Mouse (Mus musculus): ENCODE data around the gene Slc34a1. TPM values are rescaled to one million over a fixed set of nuclear protein-coding genes. Genes with fewer than 3 reads are reported as not detected.

Gene Slc34a1
- total RNA-seq (2021): under 1 TPM in 1 of 2 experiments, not detected in 1; 0.36 TPM

DNA sequence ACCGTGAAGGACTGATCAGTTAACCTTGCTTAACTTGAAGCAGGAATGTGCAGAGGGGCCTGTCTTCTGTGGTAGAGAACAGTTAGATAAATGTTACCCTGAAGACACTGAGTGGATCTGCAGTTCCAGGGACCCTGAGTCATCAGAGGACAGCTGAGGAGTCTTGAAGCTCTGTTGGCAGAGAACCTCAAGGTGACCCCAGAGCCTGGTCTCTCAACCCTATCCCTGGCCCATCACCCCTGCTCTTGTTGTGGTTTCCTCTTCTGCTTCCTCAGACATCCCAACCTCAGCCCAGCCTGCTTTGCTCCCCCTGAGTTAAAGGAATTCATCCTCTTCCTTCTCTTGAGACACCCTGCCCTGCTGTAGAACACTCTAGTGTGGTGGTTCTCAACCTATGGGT, at the start of gene Slc34a1:
Gene Slc34a1 (plus strand): TSS at position 100 of the 400 bp plus-strand sequence.
- DNase-seq: no peak
- intact Hi-C loops (cut with DNase I): no loop called here

DNA sequence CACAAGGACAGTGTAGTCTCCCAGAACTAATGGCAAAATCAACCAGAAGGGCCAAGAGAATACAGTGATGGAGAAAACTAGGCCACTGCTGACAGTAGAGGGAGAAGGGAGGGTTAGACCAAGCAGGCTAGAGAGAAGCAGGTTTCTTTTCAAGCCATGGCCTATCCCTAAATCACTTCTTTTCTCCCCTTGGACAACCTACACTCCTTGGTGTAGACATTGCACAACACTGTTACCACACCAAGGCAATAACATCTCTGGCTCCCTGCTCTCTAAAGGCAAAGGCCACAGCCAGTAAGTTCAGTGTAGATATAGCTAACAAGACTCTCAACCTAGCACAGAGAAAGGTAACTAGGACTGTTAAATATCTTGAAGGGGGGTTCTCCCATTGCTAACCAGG, 36.8 kb upstream of the Slc34a1 start:
- intact Hi-C loops (cut with DNase I): no loop called here
- no peak for DNase-seq

DNA sequence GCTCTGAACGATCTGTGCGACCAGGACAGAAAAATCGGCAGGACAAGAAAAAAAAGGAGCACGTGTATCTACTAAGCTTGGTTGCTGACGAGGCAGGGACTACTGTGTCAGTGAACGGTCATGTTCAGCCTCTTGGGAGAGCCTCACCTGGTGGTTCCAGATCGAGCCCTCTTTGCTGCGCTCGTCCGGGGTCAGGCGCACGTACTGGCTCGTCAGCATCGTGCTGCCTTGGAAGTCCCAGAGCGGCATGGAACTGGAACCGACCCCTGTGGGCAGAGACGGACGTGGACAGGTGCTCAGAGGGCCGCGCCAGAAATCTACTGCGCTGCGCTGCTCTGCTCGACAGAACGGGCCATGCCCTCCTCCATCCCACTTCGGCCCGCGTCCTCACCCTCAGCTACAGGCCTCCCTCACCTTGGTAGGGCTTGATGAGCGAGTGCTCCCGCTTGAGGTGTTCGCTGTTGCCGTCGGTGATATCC, 36.0 kb upstream of the Slc34a1 start:
- intact Hi-C loops (cut with DNase I): no loop called here
- DNase-seq: peak; percentile 18

- intact Hi-C loops (cut with DNase I): no loop called here
Measured at GRCm38 (mm10) chr13:55362453-55363060, 35.4 kb upstream of the Slc34a1 start, which contains the start of gene Lman2. Gene Lman2, minus strand, starts transcription at chr13:55362783.

GRCm38 (mm10) chr13:55368401-55368800, 29.6 kb upstream of the Slc34a1 start:
- intact Hi-C loops (cut with DNase I): no loop called here
- no peak for DNase-seq

More at GRCm38 (mm10) chr13:55362453-55363060, 35.4 kb upstream of the Slc34a1 start, which contains the start of gene Lman2:
- peak; percentile 97 for DNase-seq

GRCm38 (mm10) chr13:55369531-55370114, 28.4 kb upstream of the Slc34a1 start, which contains the start of gene Rgs14:
Gene Rgs14, plus strand, starts transcription at chr13:55369732.
- intact Hi-C loops (cut with DNase I): no loop called here
- DNase-seq: no peak

DNA sequence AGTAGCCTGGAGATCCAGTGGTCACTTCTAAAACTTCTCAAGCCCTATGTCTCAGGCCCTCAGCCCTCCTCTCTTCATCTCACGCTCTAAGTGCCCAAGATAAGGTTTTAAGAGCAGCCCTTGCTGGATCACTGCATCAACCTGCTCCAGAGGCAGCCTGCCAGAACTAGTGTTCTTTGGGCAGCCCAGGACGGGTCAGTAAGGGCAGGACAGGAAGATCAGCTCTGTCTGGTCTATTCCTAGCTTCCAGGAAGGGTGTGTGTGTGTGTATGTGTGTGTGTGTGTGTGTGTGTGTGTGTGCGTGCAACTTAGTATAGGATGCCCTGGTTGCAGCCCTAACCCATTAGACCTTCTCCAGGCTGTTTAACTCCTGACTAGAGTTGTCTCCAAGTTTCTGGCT, 27.8 kb upstream of the Slc34a1 start:
- intact Hi-C loops (cut with DNase I): no loop called here
- DNase-seq: no peak

GRCm38 (mm10) chr13:55371007-55371681, 26.8 kb upstream of the Slc34a1 start:
- DNase-seq: peak; percentile 28
- intact Hi-C loops (cut with DNase I): no loop called here

GRCm38 (mm10) chr13:55371740-55372139, 26.2 kb upstream of the Slc34a1 start:
- intact Hi-C loops (cut with DNase I): no loop called here

DNA sequence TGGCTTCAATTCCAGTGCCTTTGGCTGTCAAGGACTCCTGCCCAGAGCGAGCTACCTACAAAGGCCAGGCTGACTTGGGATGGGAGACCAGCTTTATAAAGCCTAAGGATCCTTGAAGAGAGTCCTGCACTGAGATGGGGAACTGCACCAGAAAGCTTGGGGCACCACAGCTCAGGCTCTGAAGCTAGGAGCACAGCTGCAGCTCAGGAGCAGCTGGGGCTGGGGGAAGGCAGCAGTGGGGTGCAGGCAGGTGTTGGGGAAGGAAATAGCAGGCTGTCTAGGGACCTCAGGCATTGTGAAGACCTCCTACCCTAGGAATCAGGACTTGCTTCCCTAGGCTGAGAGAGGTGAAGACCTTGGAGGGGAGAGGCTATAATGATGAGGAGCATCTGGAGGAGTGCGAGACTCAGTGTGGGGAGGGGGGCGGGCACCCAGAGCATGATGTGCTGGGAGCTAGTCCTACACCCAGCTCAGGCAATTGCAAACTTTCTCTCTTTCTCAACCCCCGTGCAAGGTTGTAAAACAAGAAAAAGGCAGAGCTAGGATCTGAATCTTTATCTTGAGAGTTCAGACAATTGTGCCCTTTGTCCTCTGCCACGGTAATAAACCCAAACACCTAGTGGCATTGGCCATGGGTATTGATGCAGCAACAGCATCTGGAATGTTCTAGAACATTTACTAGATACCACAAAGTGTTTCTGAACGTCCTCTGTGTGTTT, 23.6 kb upstream of the Slc34a1 start:
- intact Hi-C loops (cut with DNase I): no loop called here
- DNase-seq: no peak

More at GRCm38 (mm10) chr13:55371740-55372139, 26.2 kb upstream of the Slc34a1 start:
- DNase-seq: peak; percentile 34

GRCm38 (mm10) chr13:55375877-55376276, 22.1 kb upstream of the Slc34a1 start:
- intact Hi-C loops (cut with DNase I): no loop called here

GRCm38 (mm10) chr13:55378907-55379580, 18.9 kb upstream of the Slc34a1 start:
- intact Hi-C loops (cut with DNase I): no loop called here
- DNase-seq: no peak

More at GRCm38 (mm10) chr13:55375877-55376276, 22.1 kb upstream of the Slc34a1 start:
- DNase-seq: peak; percentile 53

GRCm38 (mm10) chr13:55381790-55382189, 16.2 kb upstream of the Slc34a1 start:
- intact Hi-C loops (cut with DNase I): no loop called here
- no peak for DNase-seq

DNA sequence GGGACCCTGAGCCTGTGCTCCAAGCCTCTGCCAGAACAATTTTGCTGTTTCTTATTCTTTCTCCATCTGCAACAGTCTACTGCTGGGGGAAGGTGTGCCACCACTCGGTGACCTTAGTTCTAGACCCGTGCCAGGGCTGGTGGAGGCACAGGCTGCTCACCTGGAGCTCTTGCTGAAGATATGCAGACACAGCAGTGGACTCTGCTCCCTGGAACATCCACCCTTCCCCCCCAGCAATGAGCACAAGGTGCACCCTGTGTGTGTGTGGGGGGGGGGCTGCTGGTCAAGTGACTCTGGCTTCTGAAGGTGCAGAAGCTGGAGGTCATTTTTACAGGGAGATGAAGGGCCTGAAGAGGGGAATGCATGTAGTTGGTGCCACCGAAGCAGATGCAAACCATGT, 7.3 kb upstream of the Slc34a1 start:
- intact Hi-C loops (cut with DNase I): no loop called here
- no peak for DNase-seq

- intact Hi-C loops (cut with DNase I): no loop called here
- no peak for DNase-seq
Measured at GRCm38 (mm10) chr13:55391626-55392029, 6.4 kb upstream of the Slc34a1 start.

GRCm38 (mm10) chr13:55392933-55393332, 5.1 kb upstream of the Slc34a1 start:
- intact Hi-C loops (cut with DNase I): no loop called here

GRCm38 (mm10) chr13:55399300-55400038, 1.5 kb downstream of the Slc34a1 start:
- no peak for DNase-seq
- intact Hi-C loops (cut with DNase I): no loop called here

More at GRCm38 (mm10) chr13:55392933-55393332, 5.1 kb upstream of the Slc34a1 start:
- no peak for DNase-seq

- intact Hi-C loops (cut with DNase I): no loop called here
- no peak for DNase-seq
Measured at GRCm38 (mm10) chr13:55400039-55400346, 2.0 kb downstream of the Slc34a1 start.

DNA sequence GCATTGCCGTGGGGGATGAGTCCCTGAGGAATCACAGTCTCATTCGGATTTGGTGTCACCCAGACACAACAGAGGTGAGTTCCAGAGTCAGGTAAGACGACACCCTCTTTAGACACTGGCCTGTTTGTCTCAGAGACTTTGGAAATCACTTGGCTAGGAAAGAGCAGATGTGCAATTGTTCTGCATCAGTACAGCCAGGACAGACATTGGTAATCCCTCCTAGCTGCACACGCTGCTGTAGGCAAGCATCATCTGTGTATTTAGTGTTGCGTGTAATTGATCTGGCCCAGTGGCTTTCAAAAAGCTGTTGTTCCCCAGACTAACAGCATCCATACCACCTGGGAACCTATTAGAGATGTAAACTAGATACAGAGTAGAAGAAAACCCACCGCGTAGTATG, 5.3 kb downstream of the Slc34a1 start:
- intact Hi-C loops (cut with DNase I): no loop called here
- no peak for DNase-seq
